Mouse (Mus musculus): ENCODE data around the gene Sptlc2. TPM values are rescaled to one million over a fixed set of nuclear protein-coding genes. Genes with fewer than 3 reads are reported as not detected.

Sptlc2 gene
- polyA plus RNA-seq, 2 experiments = 8.0 to 28.2 TPM

DNA sequence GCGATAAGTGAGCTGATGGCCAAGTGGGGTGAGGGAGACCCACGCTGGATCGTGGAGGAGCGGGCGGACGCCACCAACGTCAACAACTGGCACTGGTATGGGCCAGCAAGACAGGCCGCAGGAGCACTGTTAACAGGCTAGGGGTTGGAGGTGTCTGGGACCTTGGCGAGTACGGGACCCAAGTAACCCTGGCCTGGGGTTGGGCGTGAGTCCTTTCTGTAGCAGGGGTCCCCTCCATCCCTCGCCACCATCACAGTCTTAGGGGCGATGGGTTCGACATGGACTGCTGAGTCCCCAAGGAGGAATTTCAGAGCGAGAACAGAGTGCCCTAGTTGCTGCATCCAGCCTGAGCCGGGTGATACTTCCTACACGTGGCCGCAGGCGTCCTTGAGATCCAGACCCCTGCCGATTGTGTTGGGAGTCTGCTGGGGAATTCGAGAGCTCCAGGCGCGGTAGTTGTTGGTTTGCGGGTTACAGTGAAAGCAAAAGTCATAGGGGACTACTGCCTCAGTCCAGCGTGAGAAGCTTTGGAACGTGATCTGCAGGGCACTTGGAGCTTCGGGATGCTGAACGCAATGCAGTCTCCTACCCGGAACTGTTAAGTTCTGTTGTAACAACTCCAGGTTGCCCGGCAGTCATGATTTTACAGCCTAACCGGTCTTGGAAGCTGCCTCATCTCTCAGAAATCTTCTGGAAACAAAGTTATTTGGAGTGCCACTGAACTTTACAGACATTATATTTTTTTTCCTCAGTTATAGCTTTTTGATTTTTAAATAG is 121.1 kb downstream of the Sptlc2 start:
- no peaks in the 10 kb centered on the region for H3K27me3 ChIP-seq (ENCODE audit: control insufficient read depth, insufficient read depth, low read length)
- peak overlapping the region; percentile 70 to 89 for H3K4me3 ChIP-seq (ENCODE audit: insufficient read depth in 1 of 2, low read depth in 2 of 2, low read length in 2 of 2)
- WGBS (ENCODE audit: insufficient replicate concordance) = under 1% methylated on average over 31 of the region's 31 CpGs
- DNase-seq (ENCODE audit: low read depth in 3 of 3, low spot score in 3 of 3) = no peak
- peak overlapping the region; percentile 94 for H3K4me2 ChIP-seq (ENCODE audit: low read depth)
- no peak for TF ChIP-seq EP300 (IDR thresholded peaks at IDR 0.05; ENCODE audit: low read depth)
- no peak for TF ChIP-seq CTCF (IDR thresholded peaks at IDR 0.05; ENCODE audit: low read depth)
- H3K9me3 ChIP-seq (ENCODE audit: control insufficient read depth, low read length) = no peaks in the 10 kb centered on the region
- peak; percentile 50 for ATAC-seq (ENCODE audit: insufficient read depth)
- H3K27ac ChIP-seq = peak overlapping the region; percentile 84
- H3K9ac ChIP-seq (replicated peaks) = peak overlapping the region; percentile 92
- peaks cover 2 to 7% of the 10 kb centered on the region in 2 experiments; a peak in 3 of 4 replicates for H3K4me1 ChIP-seq (replicated peaks; ENCODE audit: control insufficient read depth in 2 of 2, insufficient read depth in 2 of 2, low read length in 1 of 2)
- H3K36me3 ChIP-seq (replicated peaks; ENCODE audit: control insufficient read depth, insufficient read depth, low read depth) = peaks cover 36% of the 10 kb centered on the region

- Histone ChIP-seq H3K4me1 (replicated peaks; ENCODE audit: control insufficient read depth in 2 of 2, insufficient read depth in 2 of 2, low read length in 1 of 2) (peaks cover 2 to 7% of the 10 kb centered on the region in 2 experiments; a peak in 3 of 4 replicates), H3K27ac (peak within 1 kb of the TSS; percentile 84), H3K9me3 (ENCODE audit: control insufficient read depth, low read length) (no peaks in the 10 kb centered on the region), H3K36me3 (replicated peaks; ENCODE audit: control insufficient read depth, insufficient read depth, low read depth) (peaks cover 29% of the 10 kb centered on the region), H3K4me3 (ENCODE audit: insufficient read depth in 1 of 2, low read depth in 2 of 2, low read length in 2 of 2) (peak within 1 kb of the TSS; percentile 70 to 89), H3K4me2 (ENCODE audit: low read depth) (peak within 1 kb of the TSS; percentile 94), H3K9ac (replicated peaks) (peak within 1 kb of the TSS; percentile 92), H3K27me3 (ENCODE audit: control insufficient read depth, insufficient read depth, low read length) (no peaks in the 10 kb centered on the region)
- peak; percentile 95 for ATAC-seq (ENCODE audit: insufficient read depth)
- DNase-seq (ENCODE audit: low read depth in 3 of 3, low spot score in 3 of 3) = peak; percentile 95 to 97 (median 95)
- under 1% methylated on average over 31 of the region's 31 CpGs for WGBS (ENCODE audit: insufficient replicate concordance)
- TF ChIP-seq CTCF (IDR thresholded peaks at IDR 0.05; ENCODE audit: low read depth) (peak; percentile 67), EP300 (IDR thresholded peaks at IDR 0.05; ENCODE audit: low read depth) (no peak)
Observed at GRCm38 (mm10) chr12:87266108-87266826, 121.9 kb downstream of the Sptlc2 start, which contains the start of the genes Vipas39 and Ahsa1. Gene Vipas39 (minus strand): TSS chr12:87266256. Gene Ahsa1 (plus strand): TSS chr12:87266479.

- Histone ChIP-seq H3K27ac (peak overlapping the region; percentile 12), H3K4me3 (ENCODE audit: insufficient read depth in 1 of 2, low read depth in 2 of 2, low read length in 2 of 2) (peak overlapping the region; percentile 70 to 89), H3K9ac (replicated peaks) (peak overlapping the region; percentile 92), H3K4me1 (replicated peaks; ENCODE audit: control insufficient read depth in 2 of 2, insufficient read depth in 2 of 2, low read length in 1 of 2) (peaks cover 2 to 7% of the 10 kb centered on the region in 2 experiments; a peak in 3 of 4 replicates), H3K27me3 (ENCODE audit: control insufficient read depth, insufficient read depth, low read length) (no peaks in the 10 kb centered on the region), H3K9me3 (ENCODE audit: control insufficient read depth, low read length) (no peaks in the 10 kb centered on the region), H3K36me3 (replicated peaks; ENCODE audit: control insufficient read depth, insufficient read depth, low read depth) (peaks cover 20% of the 10 kb centered on the region), H3K4me2 (ENCODE audit: low read depth) (peak overlapping the region; percentile 94)
- DNase-seq (ENCODE audit: low read depth in 3 of 3, low spot score in 3 of 3) (no peak), ATAC-seq (ENCODE audit: insufficient read depth) (no peak)
- TF ChIP-seq EP300 (IDR thresholded peaks at IDR 0.05; ENCODE audit: low read depth) (no peak), CTCF (IDR thresholded peaks at IDR 0.05; ENCODE audit: low read depth) (no peak)
- 21% methylated on average over 11 of the region's 11 CpGs for WGBS (ENCODE audit: insufficient replicate concordance)
Observed at GRCm38 (mm10) chr12:87265444-87265843, 122.7 kb downstream of the Sptlc2 start.

DNA sequence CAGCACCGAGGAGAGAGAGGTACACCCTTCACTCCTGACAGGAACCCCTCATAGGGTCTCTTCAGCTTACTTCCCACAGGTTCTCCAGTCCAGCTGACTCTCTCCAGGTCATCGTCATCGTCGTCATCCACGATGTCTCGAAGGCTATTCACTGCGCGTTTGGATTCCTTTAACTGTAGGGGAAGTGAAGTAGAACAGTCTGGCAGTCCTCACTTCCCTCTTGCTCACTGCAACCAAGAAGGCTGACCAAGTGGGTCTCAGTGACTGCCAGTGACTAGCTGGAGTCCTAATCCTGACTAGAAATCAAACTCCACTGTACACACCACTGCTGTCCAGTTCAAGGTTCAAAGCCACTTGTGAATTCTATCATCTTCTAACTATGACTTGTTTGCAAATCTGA is 127.6 kb downstream of the Sptlc2 start:
- Histone ChIP-seq H3K27ac (no peak overlapping the region), H3K36me3 (replicated peaks; ENCODE audit: control insufficient read depth, insufficient read depth, low read depth) (peaks cover 3% of the 10 kb centered on the region), H3K27me3 (ENCODE audit: control insufficient read depth, insufficient read depth, low read length) (no peaks in the 10 kb centered on the region), H3K9ac (replicated peaks) (no peak overlapping the region), H3K4me3 (ENCODE audit: insufficient read depth in 1 of 2, low read depth in 2 of 2, low read length in 2 of 2) (no peak overlapping the region), H3K4me1 (replicated peaks; ENCODE audit: control insufficient read depth in 2 of 2, insufficient read depth in 2 of 2, low read length in 1 of 2) (peaks cover 2 to 9% of the 10 kb centered on the region in 2 experiments; a peak in 3 of 4 replicates), H3K9me3 (ENCODE audit: control insufficient read depth, low read length) (no peaks in the 10 kb centered on the region), H3K4me2 (ENCODE audit: low read depth) (no peak overlapping the region)
- WGBS (ENCODE audit: insufficient replicate concordance) = 87% methylated on average over 8 of the region's 8 CpGs
- no peak for TF ChIP-seq EP300 (IDR thresholded peaks at IDR 0.05; ENCODE audit: low read depth)
- TF ChIP-seq CTCF (IDR thresholded peaks at IDR 0.05; ENCODE audit: low read depth) = no peak
- DNase-seq (ENCODE audit: low read depth in 3 of 3, low spot score in 3 of 3) (no peak), ATAC-seq (ENCODE audit: insufficient read depth) (no peak)

DNA sequence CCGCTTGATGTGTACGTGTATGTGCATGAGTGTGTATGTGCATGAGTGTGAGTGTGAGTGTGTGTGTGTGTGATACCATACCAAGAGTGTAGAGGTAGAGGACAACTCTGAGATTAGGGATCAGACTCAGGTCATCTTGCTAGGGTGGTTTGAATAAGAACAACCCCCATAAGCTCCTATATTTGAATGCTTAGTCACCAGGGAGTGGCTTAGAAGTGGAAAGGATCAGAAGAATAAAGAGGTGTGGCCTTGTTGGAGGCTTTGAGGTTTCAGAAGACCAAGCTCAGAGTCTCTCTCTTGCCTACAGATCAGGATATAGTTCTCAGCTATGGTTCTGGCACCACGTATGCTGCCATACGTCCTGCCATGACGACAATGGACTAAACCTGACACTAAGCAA is 131.5 kb downstream of the Sptlc2 start:
- ATAC-seq (ENCODE audit: insufficient read depth) (peak; percentile 61; the same call in 1 of the 2 replicates), DNase-seq (ENCODE audit: low read depth in 3 of 3, low spot score in 3 of 3) (no peak)
- H3K27ac ChIP-seq = no peak overlapping the region
- no peak overlapping the region for H3K4me2 ChIP-seq (ENCODE audit: low read depth)
- peaks cover 0 to 9% of the 10 kb centered on the region in 2 experiments; a peak in 2 of 4 replicates for H3K4me1 ChIP-seq (replicated peaks; ENCODE audit: control insufficient read depth in 2 of 2, insufficient read depth in 2 of 2, low read length in 1 of 2)
- H3K27me3 ChIP-seq (ENCODE audit: control insufficient read depth, insufficient read depth, low read length) = no peaks in the 10 kb centered on the region
- WGBS (ENCODE audit: insufficient replicate concordance) = 74% methylated on average over 5 of the region's 5 CpGs
- peaks cover 11% of the 10 kb centered on the region for H3K36me3 ChIP-seq (replicated peaks; ENCODE audit: control insufficient read depth, insufficient read depth, low read depth)
- H3K4me3 ChIP-seq (ENCODE audit: insufficient read depth in 1 of 2, low read depth in 2 of 2, low read length in 2 of 2) = no peak overlapping the region
- TF ChIP-seq EP300 (IDR thresholded peaks at IDR 0.05; ENCODE audit: low read depth) = no peak
- no peak for TF ChIP-seq CTCF (IDR thresholded peaks at IDR 0.05; ENCODE audit: low read depth)
- H3K9me3 ChIP-seq (ENCODE audit: control insufficient read depth, low read length) = no peaks in the 10 kb centered on the region
- no peak overlapping the region for H3K9ac ChIP-seq (replicated peaks)

Small RNA genes lying within 50 kb of the gene (microRNA-seq; reads per million reads assigned to microRNA genes)
- not detected for gene Gm47293
- gene Mir3068 = 87.9 reads per million, percentile 46 among the genes with 10 or more reads in this experiment

Other genes with a start within 250 kb of the Sptlc2 start
- gene Gstz1, start 241.2 kb downstream of the Sptlc2 start, polyA plus RNA-seq (2012; rRNA removed) = 94.8 and 115 TPM in 2 replicates
- gene Gstz1, start 241.2 kb downstream of the Sptlc2 start, polyA plus RNA-seq (2014; fragmentation: Nextera tagmentation; extraction: Ambion mirVana) = 91.0 and 101 TPM in 2 replicates
- 2.6 and 2.8 TPM in 2 replicates for gene Pomt2, start 240.4 kb downstream of the Sptlc2 start, polyA plus RNA-seq (2012; rRNA removed)
- gene Pomt2, start 240.4 kb downstream of the Sptlc2 start, polyA plus RNA-seq (2014; fragmentation: Nextera tagmentation; extraction: Ambion mirVana) = 3.9 and 4.9 TPM in 2 replicates
- gene Samd15, start 188.6 kb downstream of the Sptlc2 start, polyA plus RNA-seq (2012; rRNA removed) = 0.03 and 0.21 TPM in 2 replicates
- 7.6 and 8.2 TPM in 2 replicates for gene Samd15, start 188.6 kb downstream of the Sptlc2 start, polyA plus RNA-seq (2014; fragmentation: Nextera tagmentation; extraction: Ambion mirVana)
- gene Tmed8, start 187.9 kb downstream of the Sptlc2 start, polyA plus RNA-seq (2012; rRNA removed) = 0.62 and 0.80 TPM in 2 replicates
- gene Tmed8, start 187.9 kb downstream of the Sptlc2 start, polyA plus RNA-seq (2014; fragmentation: Nextera tagmentation; extraction: Ambion mirVana) = 0.50 and 0.99 TPM in 2 replicates
- gene Noxred1, start 149.6 kb downstream of the Sptlc2 start, polyA plus RNA-seq (2012; rRNA removed) = 0.16 and 0.26 TPM in 2 replicates
- gene Noxred1, start 149.6 kb downstream of the Sptlc2 start, polyA plus RNA-seq (2014; fragmentation: Nextera tagmentation; extraction: Ambion mirVana) = 0.28 TPM in 1 of 2 replicates, not detected in the other
- 6.1 and 7.8 TPM in 2 replicates for gene Vipas39, start 122.1 kb downstream of the Sptlc2 start, polyA plus RNA-seq (2012; rRNA removed)
- 8.0 and 10.4 TPM in 2 replicates for gene Vipas39, start 122.1 kb downstream of the Sptlc2 start, polyA plus RNA-seq (2014; fragmentation: Nextera tagmentation; extraction: Ambion mirVana)
- 66.5 and 119 TPM in 2 replicates for gene Ahsa1, start 121.9 kb downstream of the Sptlc2 start, polyA plus RNA-seq (2012; rRNA removed)
- gene Ahsa1, start 121.9 kb downstream of the Sptlc2 start, polyA plus RNA-seq (2014; fragmentation: Nextera tagmentation; extraction: Ambion mirVana) = 109 and 117 TPM in 2 replicates
- gene Ism2, start 88.7 kb downstream of the Sptlc2 start, polyA plus RNA-seq (2012; rRNA removed) = 0.07 and 0.11 TPM in 2 replicates
- gene Ism2, start 88.7 kb downstream of the Sptlc2 start, polyA plus RNA-seq (2014; fragmentation: Nextera tagmentation; extraction: Ambion mirVana) = 0.08 and 0.32 TPM in 2 replicates
- gene Slirp, start 55.5 kb upstream of the Sptlc2 start, polyA plus RNA-seq (2012; rRNA removed) = 38.5 and 44.2 TPM in 2 replicates
- gene Slirp, start 55.5 kb upstream of the Sptlc2 start, polyA plus RNA-seq (2014; fragmentation: Nextera tagmentation; extraction: Ambion mirVana) = 180 and 182 TPM in 2 replicates
- gene Alkbh1, start 55.7 kb upstream of the Sptlc2 start, polyA plus RNA-seq (2012; rRNA removed) = 12.0 and 16.3 TPM in 2 replicates
- 10.4 TPM in 2 replicates for gene Alkbh1, start 55.7 kb upstream of the Sptlc2 start, polyA plus RNA-seq (2014; fragmentation: Nextera tagmentation; extraction: Ambion mirVana)
- 10.1 and 19.5 TPM in 2 replicates for gene Snw1, start 83.9 kb upstream of the Sptlc2 start, polyA plus RNA-seq (2012; rRNA removed)
- 55.5 and 63.0 TPM in 2 replicates for gene Snw1, start 83.9 kb upstream of the Sptlc2 start, polyA plus RNA-seq (2014; fragmentation: Nextera tagmentation; extraction: Ambion mirVana)
- gene Gm5788, start 106.4 kb upstream of the Sptlc2 start, polyA plus RNA-seq (2012; rRNA removed) = not detected in 2 replicates
- not detected in 2 replicates for gene Gm5788, start 106.4 kb upstream of the Sptlc2 start, polyA plus RNA-seq (2014; fragmentation: Nextera tagmentation; extraction: Ambion mirVana)
- not detected in 2 replicates for gene Gm8300, start 126.0 kb upstream of the Sptlc2 start, polyA plus RNA-seq (2012; rRNA removed)
- gene Gm8300, start 126.0 kb upstream of the Sptlc2 start, polyA plus RNA-seq (2014; fragmentation: Nextera tagmentation; extraction: Ambion mirVana) = not detected in 2 replicates
- gene Oog1, start 214.3 kb upstream of the Sptlc2 start, polyA plus RNA-seq (2012; rRNA removed) = not detected in 2 replicates
- gene Oog1, start 214.3 kb upstream of the Sptlc2 start, polyA plus RNA-seq (2014; fragmentation: Nextera tagmentation; extraction: Ambion mirVana) = not detected in 2 replicates
- not detected in 2 replicates for gene Gm4027, start 230.5 kb upstream of the Sptlc2 start, polyA plus RNA-seq (2012; rRNA removed)
- not detected in 2 replicates for gene Gm4027, start 230.5 kb upstream of the Sptlc2 start, polyA plus RNA-seq (2014; fragmentation: Nextera tagmentation; extraction: Ambion mirVana)